Comparison of ENCODE assay signal across 11 mouse cellular contexts in genomic region chr3:135630430-135631095, GRCm38 (mm10).
DNase-seq lines count a peak whose midpoint lies in the region; ATAC-seq and TF ChIP-seq lines count a peak whose summit lies in the region.
"Had no signal": no experiment of that assay in that cellular context is flagged by ENCODE, and none has a peak within 500 bp of the region (broad histone marks: within the 10 kb centered on the region; RNA-seq: fewer than 3 reads in every experiment).

No protein-coding gene starts in this region.

- H3K4me2 ChIP-seq in midbrain, postnatal 0 days (ENCODE audit: low read depth, low read length, poor library complexity, severe bottlenecking) = no peak overlapping the region

- intact Hi-C loops in heart, postnatal 14 days (cut with DNase I) = no loop called here

- H3K36me3 ChIP-seq in midbrain, postnatal 0 days (ENCODE audit: insufficient read depth, low read length) = peaks cover 10% of the 10 kb centered on the region

- H3K27ac ChIP-seq in layer of hippocampus, adult 2 months = no peak overlapping the region
- no peak overlapping the region for H3K27ac ChIP-seq in midbrain, postnatal 0 days (ENCODE audit: low read depth, low read length)
- H3K27ac ChIP-seq: limb, embryonic 10.5 days had no signal

- peak; percentile 49 to 52 for DNase-seq in layer of hippocampus, adult 2 months (ENCODE audit: low spot score in 2 of 2)
- DNase-seq in layer of hippocampus, adult 9-10 months (ENCODE audit: low spot score) = no peak
- DNase-seq in cerebellum, adult 11-12 months = peak; percentile 18
- DNase-seq in frontal cortex, postnatal 36 days (ENCODE audit: low spot score in 2 of 2) = peak; percentile 43 to 63
- no peak for DNase-seq in midbrain, postnatal 0 days (ENCODE audit: low spot score)
- DNase-seq in heart, postnatal 14 days = no peak
- DNase-seq in urinary bladder, postnatal 10 days (ENCODE audit: low spot score) = no peak
- DNase-seq in thymus, postnatal 10 days (ENCODE audit: low spot score in 2 of 2) = no peak
- DNase-seq: gastrocnemius, postnatal 10 days had no signal

- H3K4me3 ChIP-seq in layer of hippocampus, adult 2 months = no peak overlapping the region
- no peak overlapping the region for H3K4me3 ChIP-seq in midbrain, postnatal 0 days (ENCODE audit: low read depth, low read length)
- H3K4me3 ChIP-seq: limb, embryonic 10.5 days; myocyte had no signal

- H3K9ac ChIP-seq in midbrain, postnatal 0 days (replicated peaks; ENCODE audit: low read length, poor library complexity, severe bottlenecking) = no peak overlapping the region

- no peak for TF ChIP-seq CTCF in layer of hippocampus, adult 2 months (conservative IDR thresholded peaks at IDR 0.05)
- no peak for TF ChIP-seq CTCF in midbrain, postnatal 0 days (IDR thresholded peaks at IDR 0.05)

- no peaks in the 10 kb centered on the region for H3K9me3 ChIP-seq in midbrain, postnatal 0 days (ENCODE audit: low read length)
- H3K9me3 ChIP-seq: limb, embryonic 10.5 days had no signal

- no peaks in the 10 kb centered on the region for H3K4me1 ChIP-seq in midbrain, postnatal 0 days (ENCODE audit: insufficient read depth, low read length)
- H3K4me1 ChIP-seq: limb, embryonic 10.5 days had no signal

- no peaks in the 10 kb centered on the region for H3K27me3 ChIP-seq in midbrain, postnatal 0 days (ENCODE audit: insufficient read depth, low read length)

- 67% methylated on average over 21 of the region's 21 CpGs for WGBS in midbrain, postnatal 0 days

- ATAC-seq in midbrain, postnatal 0 days (ENCODE audit: low FRiP score) = peak; percentile 38; the same call in 1 of the 2 replicates

Comparison
In these comparisons a context has a peak if more than half of its experiments do, and no peak if none do; other contexts are left out.
1. DNase-seq: peak in layer of hippocampus, adult 2 months (2 of 2), cerebellum, adult 11-12 months (single experiment) and frontal cortex, postnatal 36 days (2 of 2); none in layer of hippocampus, adult 9-10 months (single experiment), midbrain, postnatal 0 days (single experiment), heart, postnatal 14 days (0 of 2), urinary bladder, postnatal 10 days (single experiment) and thymus, postnatal 10 days (0 of 2).